Mouse (Mus musculus) kidney, adult 2 months (tissue): Measurements from ENCODE around the gene Cdadc1.

Experiments used
- CTCF ChIP-seq: fragments of 200-500 bp; conservative IDR thresholded peaks from 2 replicates; pipeline ENCODE4 v1.5.1; 2011; ENCODE audit warnings: low read depth, mild to moderate bottlenecking, control low read depth, low read length, moderate library complexity, mixed read lengths; ENCODE audit not compliant: insufficient read depth, insufficient read length
- POLR2A ChIP-seq: fragments of 200-500 bp; IDR thresholded peaks from one replicate; pipeline ENCODE4 v1.6.1; 2011; ENCODE audit warnings: low read depth, low read length, control low read depth

DNA sequence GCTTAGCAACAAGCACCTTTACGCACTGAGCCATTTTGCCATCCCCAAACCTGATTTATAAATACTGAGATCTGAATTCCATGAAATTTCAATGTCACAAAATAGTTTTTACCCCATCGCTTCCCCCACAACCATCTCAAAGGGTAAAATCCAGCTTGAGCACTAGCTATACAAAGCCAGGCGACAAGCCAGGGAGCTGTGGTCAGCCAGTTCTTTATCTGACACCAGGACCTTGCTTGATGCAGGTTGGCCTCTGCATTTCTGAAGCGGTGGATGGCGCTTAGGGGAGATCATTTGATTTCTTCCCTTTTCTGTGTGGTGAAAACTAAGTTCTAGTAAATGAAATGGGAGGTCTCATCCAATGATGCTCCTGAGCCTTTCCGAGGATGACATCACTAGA, 34.3 kb upstream of the Cdadc1 start:
- TF ChIP-seq CTCF, result no peak
- TF ChIP-seq POLR2A, result no peak
